Mouse (Mus musculus) large intestine, adult 2 months (tissue): ENCODE results near the gene Tmem151a. TPM values are rescaled to one million over a fixed set of nuclear protein-coding genes. Genes with fewer than 3 reads are reported as not detected.
"Not testable (repeated sequence)": the region's sequence is repeated elsewhere in the genome, so short reads cannot be mapped to it uniquely, and the experiment has no call there.

Source experiments
- DNase-seq: peaks from one replicate; pipeline ENCODE4 v3.0.0-alpha.2; 2012; ENCODE audit warnings: low read depth, low spot score
- WGBS: fragments of 180-500 bp; shearing (Covaris S2); methylation state at CpG from one replicate; pipeline ENCODE4 v1.1.7; 2018; 5-methylcytosine and 5-hydroxymethylcytosine counted together
- polyA plus RNA-seq: library from polyadenylated mRNA; depleted of rRNA; stranded (reverse); fragments of >200 nt; gene quantifications from 2 replicates; pipeline ENCODE4 v1.2.3, GENCODE M21; 2012

Tmem151a gene
- polyA plus RNA-seq, 1 experiment, result 2.0 TPM

DNA sequence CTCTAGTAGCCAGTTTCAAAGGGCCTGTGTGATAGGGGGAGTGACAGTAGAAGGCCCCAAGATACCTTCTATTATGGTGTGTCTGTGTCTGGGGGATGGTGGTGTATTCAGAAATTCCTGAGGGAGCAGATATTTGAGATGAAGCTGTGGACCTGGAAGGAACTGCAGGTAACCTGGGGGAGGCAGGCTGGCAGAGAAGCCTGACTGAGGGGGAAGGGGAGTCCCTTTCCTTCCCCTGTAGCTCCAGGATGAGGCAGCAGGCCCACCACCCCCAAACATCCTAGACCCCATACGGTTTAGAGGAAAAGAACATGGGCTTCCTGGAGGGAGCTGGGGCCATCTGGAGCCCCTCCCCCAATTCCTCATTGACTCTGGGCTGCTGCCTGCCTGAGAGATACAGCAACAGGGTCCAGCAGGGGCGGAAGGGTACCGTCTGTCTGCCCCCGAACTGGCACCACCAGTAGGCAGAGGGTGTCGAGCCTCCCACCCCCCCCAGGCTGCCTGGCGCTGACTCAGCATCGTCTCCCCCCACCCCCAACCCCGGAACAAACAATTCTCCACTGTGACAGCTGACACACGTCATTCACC is 10.7 kb upstream of the Tmem151a start:
- DNase-seq, result no peak
- WGBS, result 11% methylated on average over 9 of the region's 9 CpGs

DNA sequence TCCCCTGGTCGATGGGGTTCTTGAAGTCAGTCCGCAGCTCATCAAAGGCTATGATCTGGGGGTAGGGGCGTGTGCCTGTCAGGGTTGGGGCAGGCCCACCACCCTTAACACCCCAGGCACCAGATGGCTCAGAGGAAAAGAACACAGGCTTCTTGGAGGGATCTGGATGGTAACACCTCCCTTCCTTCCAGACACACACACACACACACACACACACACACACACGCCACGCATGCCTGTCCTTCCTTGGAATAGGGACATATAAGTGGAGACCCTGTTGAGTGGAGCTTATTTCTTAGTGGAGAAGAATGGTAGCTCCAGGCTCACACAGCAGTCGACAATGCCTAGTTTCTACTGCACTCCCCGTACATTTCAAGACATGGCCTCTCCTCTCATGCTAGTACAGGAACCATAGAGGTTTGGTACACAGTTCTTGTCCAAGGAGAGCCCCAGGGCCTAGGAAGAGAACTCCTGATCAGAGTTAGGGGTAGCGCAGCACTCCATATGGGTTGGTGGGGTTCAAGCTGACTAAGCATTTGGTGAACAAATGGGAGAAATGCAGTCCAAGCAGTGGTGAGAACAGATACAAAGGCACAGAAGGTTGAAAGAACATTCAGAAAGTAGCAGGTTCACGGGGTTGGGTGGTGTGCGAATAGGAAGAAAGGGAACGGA is 9.6 kb upstream of the Tmem151a start:
- DNase-seq, result no peak
- 45% methylated on average over 11 of the region's 11 CpGs for WGBS

DNA sequence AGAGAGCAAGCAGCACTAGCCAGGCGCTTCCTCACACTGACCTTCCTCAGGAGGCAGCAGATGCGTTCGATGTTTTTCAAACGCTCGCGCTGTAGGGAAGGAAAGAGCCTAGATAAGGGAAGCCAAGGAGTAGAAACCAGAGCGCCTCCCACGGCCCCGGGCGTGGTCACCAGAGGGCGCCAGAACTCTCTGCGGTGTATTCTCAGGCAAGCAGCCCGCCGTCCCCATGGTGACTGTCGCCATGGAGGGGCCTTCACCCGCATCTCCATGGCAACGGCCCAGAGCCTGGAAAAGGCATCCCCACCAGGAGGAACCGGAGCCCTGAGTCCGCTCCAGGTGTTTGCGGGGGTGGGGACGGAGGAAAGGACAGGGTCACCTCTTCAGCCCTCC is 8.9 kb upstream of the Tmem151a start:
- no peak for DNase-seq

DNA sequence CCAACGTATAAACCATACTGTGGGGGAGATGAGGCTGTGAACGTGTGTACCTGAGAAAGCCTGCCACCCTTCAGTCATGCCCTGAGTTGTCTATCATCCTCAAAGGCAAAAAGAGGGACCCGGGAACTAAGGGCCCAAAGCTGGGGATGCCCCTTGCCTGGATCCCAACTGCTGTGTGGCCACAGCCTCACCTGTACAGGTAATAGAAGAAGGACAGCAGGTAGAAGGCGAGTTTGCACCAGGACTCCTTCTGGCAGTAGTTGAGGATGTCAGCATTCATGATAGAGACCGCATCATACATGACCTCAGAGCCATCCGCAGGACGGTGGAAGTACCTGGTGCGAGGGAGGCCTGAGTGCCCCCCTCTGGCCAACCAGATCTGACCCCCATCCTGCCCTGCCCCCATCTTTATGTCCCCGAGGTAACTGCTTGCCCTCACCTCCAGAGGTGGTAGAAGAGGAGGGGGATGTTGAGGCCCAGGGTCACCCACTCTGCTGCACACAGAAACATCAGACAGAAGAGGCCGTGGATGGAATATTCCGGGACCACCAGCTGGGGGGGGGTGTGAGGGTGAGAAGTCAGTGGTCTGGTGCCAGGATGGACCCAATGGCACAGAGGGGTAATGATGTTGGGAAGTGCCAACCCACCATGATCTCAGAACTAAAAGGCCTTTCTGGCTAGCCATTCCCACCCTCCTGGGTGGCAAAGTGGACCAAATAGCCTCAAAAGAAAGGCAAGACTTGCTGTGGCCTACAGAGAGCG is 8.3 kb upstream of the Tmem151a start:
- 70% methylated on average over 12 of the region's 12 CpGs for WGBS
- DNase-seq, result no peak

More for the DNA sequence above, 8.9 kb upstream of the Tmem151a start:
- WGBS, result 1% methylated on average over 21 of the region's 21 CpGs

DNA sequence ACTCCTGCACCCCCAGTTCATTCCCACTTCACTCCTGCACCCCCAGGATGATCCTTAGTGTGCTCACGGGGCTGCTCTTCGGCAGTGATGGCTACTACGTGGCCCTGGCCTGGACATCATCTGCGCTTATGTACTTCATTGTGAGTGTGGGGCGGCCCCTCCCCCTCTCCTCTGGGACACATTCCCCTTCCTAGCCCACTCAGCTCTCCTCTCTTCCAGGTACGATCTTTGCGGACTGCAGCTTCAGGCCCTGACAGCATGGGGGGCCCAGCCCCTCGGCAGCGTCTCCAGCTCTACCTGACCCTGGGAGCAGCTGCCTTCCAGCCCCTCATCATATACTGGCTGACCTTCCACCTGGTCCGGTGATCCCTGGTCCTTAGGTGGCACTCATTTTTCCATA is 6.8 kb upstream of the Tmem151a start:
- DNase-seq, result no peak
- WGBS, result 90% methylated on average over 10 of the region's 10 CpGs

DNA sequence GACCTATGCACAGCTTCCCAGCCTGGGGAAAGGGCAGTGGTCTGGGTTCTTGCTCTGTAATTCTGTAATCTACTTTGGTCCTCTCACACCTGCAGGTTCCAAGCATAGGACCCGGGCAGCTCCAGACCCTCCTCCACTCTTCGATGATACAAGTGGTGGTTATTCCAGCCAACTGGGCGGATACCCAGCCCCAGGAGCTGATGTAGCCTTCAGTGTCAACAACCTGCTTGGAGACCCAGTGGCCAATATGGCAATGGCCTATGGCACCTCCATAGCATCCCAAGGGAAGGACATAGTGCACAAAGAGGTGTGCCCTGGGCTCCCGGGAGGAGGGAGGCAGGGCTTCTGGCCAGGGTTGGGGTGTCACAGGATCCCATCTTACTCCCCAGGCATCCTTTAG is 4.0 kb upstream of the Tmem151a start:
- no peak for DNase-seq
- WGBS, result 87% methylated on average over 4 of the region's 4 CpGs

DNA sequence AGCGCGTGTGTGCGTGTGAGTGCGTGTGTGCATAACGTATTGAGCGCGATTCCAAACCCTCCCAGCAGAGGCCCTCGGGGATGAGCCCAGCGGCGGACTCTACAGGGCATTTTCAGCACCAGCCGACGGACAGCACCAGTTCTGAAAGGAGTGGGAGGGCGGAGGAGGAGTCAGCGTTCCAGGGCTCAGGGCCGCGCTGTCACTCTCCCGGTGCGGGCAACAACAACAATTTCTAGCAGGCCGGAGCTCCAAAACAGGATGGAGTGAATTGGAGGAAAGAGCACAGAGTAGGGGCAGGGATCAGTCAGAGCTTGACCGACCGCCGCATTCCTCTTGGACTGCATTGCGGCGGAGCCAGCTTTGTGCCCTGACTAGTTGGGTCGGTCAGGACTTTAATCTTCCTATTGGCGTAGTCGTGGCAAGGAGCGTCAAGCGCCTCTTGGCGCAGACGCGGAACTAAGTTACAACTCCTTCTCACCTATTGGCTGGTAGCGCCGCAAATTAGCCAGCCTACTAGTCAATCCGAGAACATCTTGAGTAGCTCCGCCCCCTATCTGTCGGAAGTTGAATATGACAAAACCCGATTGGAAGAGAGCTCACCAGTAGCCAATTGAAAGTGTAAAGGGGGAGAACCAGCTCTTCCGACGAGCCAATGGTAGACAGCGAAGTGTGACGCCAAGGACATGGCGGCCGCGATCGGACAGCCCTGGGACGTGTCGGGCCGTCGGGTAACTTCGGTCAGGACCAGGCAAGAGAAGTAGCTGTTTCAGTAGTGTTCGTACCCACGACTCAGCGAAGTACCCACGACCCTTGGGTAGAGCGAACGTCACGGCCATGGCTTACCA is 2.8 kb upstream of the Tmem151a start, which contains the start of gene Yif1a:
Gene Yif1a, plus strand, starts transcription at position 655 of the 845 bp plus-strand sequence.
- DNase-seq, result peak; percentile 100

DNA sequence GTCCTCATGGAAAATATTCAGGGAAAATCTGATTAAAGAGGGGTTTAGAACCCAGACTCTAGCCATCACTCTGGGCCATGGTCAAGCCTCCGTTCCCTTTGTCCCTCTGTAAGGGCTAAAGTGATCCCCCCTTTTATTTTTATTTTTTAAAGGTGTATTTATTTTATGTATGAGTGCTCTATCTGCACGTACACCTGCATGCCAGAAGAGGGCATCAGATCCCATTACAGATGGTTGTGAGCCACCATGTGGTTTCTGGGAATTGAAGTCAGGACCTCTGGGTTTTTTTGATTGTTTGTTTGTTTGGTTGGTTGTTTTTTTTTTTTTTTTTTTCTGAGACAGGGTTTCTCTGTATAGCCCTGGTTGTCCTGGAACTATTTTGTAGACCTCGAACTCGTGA is 1.2 kb upstream of the Tmem151a start:
- WGBS, result 50% methylated on average over 4 of the region's 4 CpGs

More for the DNA sequence above, 2.8 kb upstream of the Tmem151a start, which contains the start of gene Yif1a:
- WGBS, result under 1% methylated on average over 58 of the region's 58 CpGs

DNA sequence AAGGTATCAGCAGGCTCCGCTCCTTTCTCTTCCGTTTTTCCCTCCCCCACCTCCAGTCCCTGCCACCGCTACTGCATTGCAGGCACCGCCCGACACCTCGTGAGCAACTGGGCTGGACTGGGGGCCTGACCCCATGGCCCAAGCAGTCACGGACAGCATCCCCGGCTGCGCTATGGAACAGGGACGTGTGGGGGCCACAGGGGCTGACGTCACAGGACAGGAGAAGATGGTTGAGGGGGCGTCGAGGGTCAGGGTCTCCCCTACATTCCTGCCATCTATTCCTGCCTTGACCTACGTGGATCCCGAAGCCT is 542 bp downstream of the Tmem151a start:
- 11% methylated on average over 15 of the region's 15 CpGs for WGBS
- DNase-seq, result no peak

More for the DNA sequence above, 1.2 kb upstream of the Tmem151a start:
- DNase-seq, result not testable (repeated sequence)

DNA sequence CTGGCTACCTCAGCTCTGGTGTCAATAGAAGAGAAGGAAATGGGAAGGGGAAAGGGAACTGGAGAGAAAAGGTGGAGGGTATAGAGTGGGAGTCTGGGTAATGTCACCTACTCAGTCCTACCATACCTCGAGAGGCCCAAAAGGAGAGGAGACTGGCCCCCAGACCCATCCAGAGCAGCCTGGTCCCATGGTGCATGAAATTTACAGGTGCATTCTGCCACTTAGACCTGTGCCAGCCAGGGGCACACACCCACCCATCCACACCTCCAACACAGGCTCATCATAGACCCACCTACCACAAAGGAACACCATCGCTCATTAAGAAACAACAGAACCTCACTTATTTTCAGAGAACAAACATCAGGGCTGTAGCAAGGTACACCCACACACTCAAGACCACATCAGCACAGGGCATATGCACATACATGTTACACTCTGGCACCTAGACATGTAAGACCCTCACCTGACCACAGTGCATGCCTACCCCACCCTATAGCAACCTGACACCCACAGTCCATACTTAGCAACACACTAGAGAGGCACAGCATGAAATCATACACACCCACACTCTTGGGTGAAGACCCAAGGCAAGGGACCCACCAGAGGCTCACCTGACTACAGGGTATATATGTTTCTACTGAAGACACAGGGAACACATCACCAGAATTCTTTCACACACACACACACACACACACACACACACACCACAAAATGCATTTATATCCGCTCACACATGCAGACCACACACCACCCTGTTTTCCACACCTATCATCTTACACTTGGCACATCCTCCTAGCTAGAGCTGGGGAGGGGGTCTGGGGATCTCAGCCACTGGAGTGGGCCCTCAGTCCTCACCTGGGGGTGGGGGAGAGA is 1.1 kb downstream of the Tmem151a start:
- DNase-seq, result no peak
- WGBS, result 62% methylated on average over 3 of the region's 3 CpGs

DNA sequence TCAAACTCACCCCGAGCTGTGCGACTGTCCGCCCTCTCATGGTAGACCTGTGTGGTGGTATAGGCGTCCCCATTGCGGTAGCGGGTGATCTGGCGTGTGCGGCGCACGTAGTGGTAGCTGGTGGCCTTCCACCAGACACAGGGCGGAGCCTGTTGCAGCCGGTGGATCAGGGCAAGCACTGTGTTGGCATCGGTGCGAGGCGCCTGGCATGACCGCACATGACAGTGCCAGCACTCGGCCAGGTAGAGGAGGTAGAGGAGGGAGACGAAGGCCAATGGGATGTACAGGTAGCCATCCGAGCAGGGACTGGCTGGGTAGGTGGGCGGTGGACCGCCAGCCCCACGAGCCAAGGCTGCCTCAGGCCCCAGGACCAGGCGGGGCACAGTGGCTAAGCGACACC is 2.7 kb downstream of the Tmem151a start:
- WGBS, result 55% methylated on average over 24 of the region's 24 CpGs
- no peak for DNase-seq

DNA sequence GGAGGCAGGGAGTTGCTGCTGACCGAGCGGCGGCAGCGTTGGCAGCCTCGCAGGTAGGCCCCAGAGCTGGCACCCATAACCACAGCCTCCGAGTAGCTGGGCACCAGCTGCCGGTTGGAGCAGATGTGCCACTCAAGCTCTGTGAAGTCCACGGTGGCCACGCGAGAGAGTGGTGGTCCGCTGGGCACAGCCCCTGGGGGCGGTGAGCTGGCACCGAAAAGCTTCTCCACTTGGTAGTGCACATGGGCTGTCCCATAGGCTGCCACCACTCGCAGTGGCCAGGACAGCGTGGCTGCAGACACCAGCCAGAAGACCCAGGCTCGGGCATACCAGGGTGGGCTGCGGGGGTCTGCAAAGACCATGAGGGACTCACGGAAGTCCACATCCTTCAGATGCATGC is 3.3 kb downstream of the Tmem151a start:
- no peak for DNase-seq
- 62% methylated on average over 18 of the region's 18 CpGs for WGBS

DNA sequence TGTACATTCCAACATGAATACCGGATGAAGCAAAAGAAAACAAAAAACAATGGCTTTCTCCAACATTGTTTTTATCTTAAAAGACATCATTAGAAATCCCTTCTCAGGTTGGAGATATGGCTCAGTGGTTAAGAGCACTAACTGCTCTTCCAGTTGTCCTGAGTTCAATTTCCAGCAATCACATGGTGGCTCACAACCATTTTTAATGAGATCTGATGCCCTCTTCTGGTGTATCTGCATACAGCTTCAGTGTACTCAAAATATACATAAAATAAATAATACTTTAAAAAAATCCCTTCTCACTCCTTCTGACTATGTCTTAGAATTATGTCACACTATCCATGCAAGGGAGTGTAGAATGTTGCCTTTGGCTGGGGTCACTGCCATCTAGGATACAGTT is 6.1 kb downstream of the Tmem151a start:
- WGBS, result 93% methylated on average over 1 of the region's 1 CpGs
- DNase-seq, result no peak

DNA sequence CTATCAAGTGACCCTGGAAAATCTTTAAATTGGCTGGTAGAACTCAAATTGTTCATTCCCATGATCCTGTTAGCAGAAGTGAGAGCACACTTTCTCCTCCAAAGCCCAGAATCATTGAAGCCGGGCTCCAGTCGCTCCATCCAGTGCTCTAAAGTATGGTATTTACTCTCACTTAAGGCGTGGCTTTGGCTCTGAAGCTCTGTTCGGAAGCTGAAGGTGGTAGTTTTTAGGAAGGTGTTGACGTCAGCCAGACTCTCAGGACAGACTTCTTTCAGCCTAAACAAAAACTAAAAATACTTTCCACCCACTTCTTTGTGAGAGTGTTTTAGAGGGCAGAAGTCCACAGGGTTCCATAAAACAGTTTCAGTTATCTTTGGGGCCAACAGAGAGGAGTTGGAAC is 11.8 kb downstream of the Tmem151a start:
- WGBS, result 12% methylated on average over 5 of the region's 5 CpGs
- DNase-seq, result no peak

DNA sequence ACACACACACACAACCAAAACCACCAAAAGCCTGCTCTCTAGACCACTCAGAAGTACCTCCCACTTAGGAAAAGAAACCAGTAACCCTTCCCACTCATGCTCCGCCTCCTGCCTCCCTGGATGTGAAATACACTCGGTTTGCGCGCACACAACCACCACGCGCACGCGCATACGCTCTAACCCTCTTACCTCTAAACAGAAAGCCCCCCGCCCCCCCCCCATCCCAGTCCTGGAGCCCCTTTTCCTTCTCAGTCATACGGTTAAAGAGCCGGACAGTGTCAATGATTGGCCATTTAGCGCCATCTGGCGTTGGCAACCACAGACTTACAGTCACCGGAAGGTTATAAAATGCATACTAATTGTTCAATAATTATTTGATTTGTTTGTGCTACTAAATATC is 12.3 kb downstream of the Tmem151a start:
- 3% methylated on average over 15 of the region's 15 CpGs for WGBS
- DNase-seq, result no peak

DNA sequence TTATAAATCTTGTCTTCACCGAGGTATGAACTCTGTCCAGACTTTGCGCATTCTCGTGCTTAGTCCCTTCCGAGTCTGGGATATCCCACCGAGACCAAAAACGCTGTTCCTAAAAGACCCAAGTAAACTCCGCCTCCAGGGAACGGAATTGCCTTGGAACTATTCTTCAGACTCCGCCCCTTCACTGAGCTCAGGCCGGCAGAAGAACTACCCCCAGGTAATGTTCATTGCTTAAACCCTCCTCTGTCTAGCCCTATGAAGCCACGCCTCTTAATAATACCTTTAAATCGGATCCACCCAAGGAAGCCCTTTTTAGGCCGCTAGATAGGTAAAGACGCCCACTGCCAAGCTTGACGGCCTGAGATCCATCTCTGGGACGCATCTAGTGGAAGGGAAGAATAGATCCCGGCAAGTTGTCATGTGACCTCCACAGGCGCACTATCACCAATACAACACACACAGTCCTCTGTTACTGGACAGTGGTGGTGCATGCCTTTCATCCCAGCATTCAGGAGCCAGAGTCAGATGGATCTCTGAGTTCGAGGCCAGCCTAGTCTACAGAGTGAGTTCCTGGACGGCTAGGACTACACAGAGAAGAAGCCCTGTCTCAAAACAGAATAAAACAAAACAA is 12.8 kb downstream of the Tmem151a start:
- DNase-seq, result no peak
- 3% methylated on average over 20 of the region's 20 CpGs for WGBS

DNA sequence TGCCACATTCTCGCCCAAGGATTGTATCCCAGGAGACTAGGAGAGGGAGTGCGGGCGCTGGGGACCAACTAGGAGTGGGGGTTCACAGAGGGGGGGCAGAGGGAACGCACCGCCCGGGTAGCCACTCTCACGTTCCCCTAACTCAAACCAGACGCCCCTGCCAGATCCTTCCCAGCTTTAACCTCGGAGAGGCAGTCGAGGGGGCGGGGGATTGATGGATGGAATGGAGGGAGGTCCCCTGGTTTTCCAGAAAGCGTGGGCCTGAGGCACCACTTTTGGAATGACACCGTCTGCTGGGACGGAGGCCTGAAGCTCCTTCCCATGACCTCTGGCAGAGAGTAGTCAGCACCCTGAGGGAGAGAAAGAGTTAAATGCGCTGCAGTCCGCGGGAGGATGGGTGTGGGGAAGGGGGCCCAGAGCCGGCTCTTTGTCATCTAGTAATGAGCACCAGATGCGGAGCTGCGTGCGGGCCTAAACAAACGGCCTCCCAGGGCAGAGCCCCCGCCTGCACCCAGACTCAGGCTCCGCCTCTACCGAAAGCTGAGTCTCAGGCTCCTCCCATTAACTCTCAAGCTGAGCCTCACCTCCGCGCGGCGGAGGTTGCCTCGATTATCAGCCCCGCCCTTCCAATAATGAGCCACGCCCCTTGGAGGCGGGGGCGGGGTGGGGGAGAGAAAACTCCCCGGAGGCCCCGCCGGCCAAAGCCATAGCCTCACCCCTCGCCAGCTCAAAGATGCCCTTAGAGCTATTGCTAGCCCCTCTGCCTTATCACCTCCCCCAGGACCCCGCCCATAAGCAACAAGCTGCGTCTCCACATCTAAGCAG is 13.6 kb downstream of the Tmem151a start:
- no peak for DNase-seq
- 4% methylated on average over 40 of the region's 40 CpGs for WGBS

DNA sequence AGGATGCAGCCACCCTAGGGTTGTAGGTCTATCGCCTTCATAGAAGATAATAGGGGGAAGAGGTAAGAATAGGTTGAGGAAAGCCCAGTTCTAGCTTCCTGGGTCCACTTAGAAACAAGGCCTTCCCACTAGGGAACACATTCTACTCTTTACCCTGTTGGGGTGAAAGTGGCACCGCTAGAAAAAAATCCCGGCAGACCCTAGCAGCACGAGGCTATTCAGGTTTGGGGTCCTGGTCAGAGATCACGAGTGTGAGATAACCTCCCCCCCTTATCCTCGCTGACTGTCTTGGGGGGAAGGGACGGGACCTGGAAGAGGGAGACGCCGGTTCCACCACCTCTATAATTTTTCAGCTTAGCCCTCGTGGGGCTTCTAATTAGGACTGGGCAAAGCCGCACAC is 14.3 kb downstream of the Tmem151a start:
- WGBS, result 31% methylated on average over 11 of the region's 11 CpGs
- DNase-seq, result no peak
